Mouse (Mus musculus): ENCODE results near the gene Eif5a2. TPM values are rescaled to one million over a fixed set of nuclear protein-coding genes. Genes with fewer than 3 reads are reported as not detected.

Eif5a2 gene
- polyA plus RNA-seq, 1 experiment from 2014 or later, result 15.5 TPM

DNA sequence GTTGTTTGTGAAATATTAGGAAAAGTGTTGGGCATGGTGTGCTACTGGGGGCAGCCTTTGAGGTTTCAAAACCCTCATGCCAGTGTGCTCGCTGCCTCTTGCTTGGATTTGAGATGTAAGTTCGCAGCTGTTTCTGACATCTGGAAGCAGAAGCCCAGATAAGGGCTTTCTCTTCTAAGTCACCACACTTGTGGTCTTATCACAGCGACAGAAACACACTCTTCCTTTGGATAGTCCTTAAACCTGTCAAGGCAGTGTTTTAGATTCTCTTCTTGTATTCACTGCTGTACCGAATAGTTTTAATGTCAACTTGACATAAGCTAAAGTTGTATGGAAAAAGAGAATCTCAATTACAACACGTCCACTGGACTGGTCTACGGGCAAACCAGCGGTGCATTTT lies 5.7 kb upstream of the Eif5a2 start:
- H3K4me1 ChIP-seq, result no peaks in the 10 kb centered on the region
- no peak overlapping the region for H3K27ac ChIP-seq
- no peak for DNase-seq (ENCODE audit: extremely low spot score, low spot score)
- peaks cover 3% of the 10 kb centered on the region; the same call in 1 of the 2 replicates for H3K9me3 ChIP-seq
- H3K36me3 ChIP-seq (replicated peaks), result no peaks in the 10 kb centered on the region
- WGBS, result 92% methylated on average over 7 of the region's 7 CpGs
- no peak overlapping the region for H3K4me3 ChIP-seq
- H3K27me3 ChIP-seq (ENCODE audit: poor library complexity, severe bottlenecking), result peaks cover 12% of the 10 kb centered on the region

DNA sequence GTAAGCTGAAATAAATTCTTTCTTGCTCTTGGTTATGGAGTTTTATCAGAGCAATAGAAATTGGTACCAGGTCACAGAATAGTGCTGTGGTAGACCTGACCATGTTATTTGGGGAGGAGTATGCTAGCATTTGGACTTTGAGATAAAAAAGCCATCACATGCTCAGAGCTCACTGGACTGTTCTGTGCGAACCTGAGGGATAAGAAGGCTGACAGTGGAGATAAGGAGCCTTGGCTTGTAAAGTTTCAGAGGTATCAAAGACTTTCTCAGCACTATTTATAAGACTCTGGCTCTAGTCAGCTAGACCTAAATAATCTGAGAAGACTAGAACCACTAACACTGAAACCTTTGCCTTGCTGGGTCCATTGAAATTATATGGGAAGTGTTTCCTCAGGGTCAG lies 5.1 kb upstream of the Eif5a2 start:
- Histone ChIP-seq H3K27ac (no peak overlapping the region), H3K36me3 (replicated peaks) (no peaks in the 10 kb centered on the region), H3K27me3 (ENCODE audit: poor library complexity, severe bottlenecking) (peaks cover 17% of the 10 kb centered on the region), H3K4me3 (no peak overlapping the region), H3K4me1 (peaks cover 4% of the 10 kb centered on the region), H3K9me3 (peaks cover 8% of the 10 kb centered on the region; the same call in 1 of the 2 replicates)
- 93% methylated on average over 1 of the region's 1 CpGs for WGBS
- no peak for DNase-seq (ENCODE audit: extremely low spot score, low spot score)

DNA sequence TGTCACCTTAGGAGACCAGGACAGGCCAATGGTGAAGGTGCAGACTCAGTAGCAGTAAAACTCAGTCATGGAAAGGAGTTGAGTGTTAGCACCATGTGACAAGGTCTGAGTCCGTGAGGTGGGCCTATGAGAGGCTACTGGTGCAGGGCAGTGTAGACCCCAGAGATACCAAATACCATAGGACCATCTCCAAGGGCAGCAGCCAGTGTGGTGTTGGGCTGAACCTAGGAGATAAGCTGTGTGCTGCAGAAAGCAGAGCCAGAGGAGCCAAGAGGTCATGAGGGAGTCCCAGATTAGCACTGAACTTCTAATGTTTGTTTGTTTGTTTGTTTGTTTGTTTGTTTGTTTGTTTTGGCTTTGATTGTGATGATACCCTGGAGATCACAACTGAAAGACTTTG lies 4.6 kb upstream of the Eif5a2 start:
- Histone ChIP-seq H3K36me3 (replicated peaks) (no peaks in the 10 kb centered on the region), H3K9me3 (peaks cover 8% of the 10 kb centered on the region; the same call in 1 of the 2 replicates), H3K4me1 (peaks cover 9% of the 10 kb centered on the region), H3K27ac (no peak overlapping the region), H3K4me3 (no peak overlapping the region), H3K27me3 (ENCODE audit: poor library complexity, severe bottlenecking) (peaks cover 17% of the 10 kb centered on the region)
- DNase-seq (ENCODE audit: extremely low spot score, low spot score), result no peak
- WGBS, result 67% methylated on average over 1 of the region's 1 CpGs

DNA sequence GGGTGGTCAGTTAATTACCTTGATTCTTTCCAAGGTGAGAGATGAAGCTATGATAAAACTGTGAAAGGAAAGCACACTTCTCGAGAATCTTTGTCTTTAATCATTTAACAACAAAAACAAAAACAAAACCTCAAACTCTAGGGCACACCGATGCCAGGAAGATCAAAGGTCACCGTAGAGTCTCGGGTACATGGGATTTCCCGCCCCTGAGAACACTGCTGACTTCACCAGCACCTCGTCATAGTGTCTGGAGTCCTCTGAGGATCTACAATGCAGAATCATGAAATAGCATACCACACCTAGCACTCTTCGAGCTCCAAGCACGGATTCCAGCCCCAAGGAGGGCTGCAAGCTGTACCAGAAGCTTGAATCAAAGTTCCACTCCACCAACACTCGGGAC lies 565 bp upstream of the Eif5a2 start:
- Histone ChIP-seq H3K9me3 (peaks cover 8% of the 10 kb centered on the region; the same call in 1 of the 2 replicates), H3K4me3 (peak overlapping the region; percentile 83), H3K27ac (peak overlapping the region; percentile 83; the same call in 1 of the 2 replicates), H3K27me3 (ENCODE audit: poor library complexity, severe bottlenecking) (peaks cover 31% of the 10 kb centered on the region), H3K36me3 (replicated peaks) (0 out of 2 replicates have a peak, but pooled peaks cover 5% of the 10 kb centered on the region), H3K4me1 (peaks cover 16% of the 10 kb centered on the region)
- WGBS, result 73% methylated on average over 9 of the region's 9 CpGs
- no peak for DNase-seq (ENCODE audit: extremely low spot score, low spot score)

DNA sequence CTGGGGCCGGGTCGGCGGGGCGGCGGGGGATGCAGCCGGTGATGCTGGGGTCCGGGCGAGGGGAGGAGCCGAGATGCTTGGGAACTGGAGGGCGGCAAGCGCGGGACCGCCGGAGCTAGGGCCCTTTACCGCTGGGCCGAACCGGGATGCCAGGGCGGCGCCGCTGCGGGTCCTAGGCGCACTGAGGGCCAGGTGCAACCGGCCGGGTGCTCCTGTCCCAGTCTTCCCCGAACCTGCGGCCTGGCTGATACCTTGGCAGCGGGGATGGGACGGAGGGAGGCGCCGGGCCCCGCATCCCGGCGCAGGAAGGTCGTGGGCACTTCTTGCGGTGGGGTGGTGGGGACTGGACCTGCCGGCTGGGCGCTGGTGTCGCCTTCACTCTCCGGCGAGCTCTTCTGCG lies 346 bp downstream of the Eif5a2 start:
- no peak for DNase-seq (ENCODE audit: extremely low spot score, low spot score)
- peak overlapping the region; percentile 83 for H3K4me3 ChIP-seq
- H3K4me1 ChIP-seq, result peaks cover 16% of the 10 kb centered on the region
- 0 out of 2 replicates have a peak, but pooled peaks cover 5% of the 10 kb centered on the region for H3K36me3 ChIP-seq (replicated peaks)
- WGBS, result under 1% methylated on average over 41 of the region's 41 CpGs
- peak overlapping the region; percentile 83 for H3K27ac ChIP-seq
- H3K27me3 ChIP-seq (ENCODE audit: poor library complexity, severe bottlenecking), result peaks cover 31% of the 10 kb centered on the region
- H3K9me3 ChIP-seq, result peaks cover 8% of the 10 kb centered on the region; the same call in 1 of the 2 replicates

DNA sequence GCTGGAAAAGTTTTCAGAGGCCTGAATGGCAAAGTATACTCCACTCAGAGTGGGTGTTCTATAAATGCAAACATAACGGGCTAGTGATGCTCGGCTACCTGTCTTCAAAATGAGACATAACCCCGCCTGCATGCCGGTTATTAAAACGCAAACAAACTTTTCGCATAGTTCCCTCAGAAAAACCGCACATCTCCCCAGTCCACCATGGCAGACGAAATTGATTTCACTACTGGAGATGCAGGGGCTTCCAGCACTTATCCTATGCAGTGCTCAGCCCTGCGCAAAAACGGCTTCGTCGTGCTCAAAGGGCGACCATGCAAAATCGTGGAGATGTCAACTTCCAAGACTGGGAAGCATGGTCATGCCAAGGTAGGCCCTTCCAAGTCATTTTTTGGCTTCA lies 772 bp downstream of the Eif5a2 start:
- WGBS, result 21% methylated on average over 14 of the region's 14 CpGs
- H3K36me3 ChIP-seq (replicated peaks), result 0 out of 2 replicates have a peak, but pooled peaks cover 5% of the 10 kb centered on the region
- H3K4me1 ChIP-seq, result peaks cover 16% of the 10 kb centered on the region
- H3K27ac ChIP-seq, result peak overlapping the region; percentile 83
- H3K27me3 ChIP-seq (ENCODE audit: poor library complexity, severe bottlenecking), result peaks cover 31% of the 10 kb centered on the region
- peak overlapping the region; percentile 83 for H3K4me3 ChIP-seq
- DNase-seq (ENCODE audit: extremely low spot score, low spot score), result no peak
- H3K9me3 ChIP-seq, result peaks cover 8% of the 10 kb centered on the region; the same call in 1 of the 2 replicates

DNA sequence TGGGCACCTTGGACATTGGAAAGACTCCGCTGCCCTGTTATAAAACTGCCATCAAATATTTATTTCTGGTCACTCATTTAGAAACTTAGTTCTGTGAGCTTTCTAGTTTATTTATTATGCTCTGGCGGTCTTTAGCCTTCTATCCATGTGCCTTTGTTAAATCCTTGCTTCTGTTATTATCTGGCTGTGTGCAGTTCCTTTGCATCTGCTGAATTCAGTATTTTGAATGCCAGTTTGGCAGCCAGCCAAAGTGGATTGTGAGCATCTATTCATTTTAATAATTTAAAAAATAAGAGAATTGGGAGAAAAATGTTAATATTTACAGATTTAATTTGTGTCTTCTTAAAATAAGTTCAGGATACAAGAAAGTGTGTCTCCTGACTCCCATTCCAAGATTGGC lies 3.1 kb downstream of the Eif5a2 start:
- H3K27ac ChIP-seq, result no peak overlapping the region
- no peak overlapping the region for H3K4me3 ChIP-seq
- 0 out of 2 replicates have a peak, but pooled peaks cover 5% of the 10 kb centered on the region for H3K36me3 ChIP-seq (replicated peaks)
- H3K9me3 ChIP-seq, result peaks cover 8% of the 10 kb centered on the region; the same call in 1 of the 2 replicates
- WGBS, result 94% methylated on average over 2 of the region's 2 CpGs
- no peak for DNase-seq (ENCODE audit: extremely low spot score, low spot score)
- peaks cover 30% of the 10 kb centered on the region for H3K27me3 ChIP-seq (ENCODE audit: poor library complexity, severe bottlenecking)
- H3K4me1 ChIP-seq, result peaks cover 16% of the 10 kb centered on the region

DNA sequence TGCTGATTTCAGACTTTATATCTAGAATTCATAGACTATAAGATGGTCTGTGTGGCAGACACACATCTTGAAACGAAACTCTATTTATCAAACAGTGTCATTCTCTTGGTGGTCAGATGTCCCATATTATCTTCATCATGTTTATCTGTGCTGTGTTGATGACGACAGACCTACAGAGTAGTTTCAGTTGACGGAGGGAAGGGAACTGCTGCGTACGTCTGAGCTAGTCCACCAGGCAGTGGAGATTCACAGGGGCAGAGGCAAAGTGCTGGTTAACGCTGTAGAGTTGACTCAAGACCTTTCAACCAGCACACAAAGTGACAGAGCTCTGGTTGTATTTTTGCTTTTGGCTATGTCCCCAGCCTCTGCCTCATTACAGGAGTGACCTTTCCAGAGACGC lies 13.8 kb downstream of the Eif5a2 start:
- no peaks in the 10 kb centered on the region for H3K9me3 ChIP-seq
- no peaks in the 10 kb centered on the region for H3K36me3 ChIP-seq (replicated peaks)
- no peaks in the 10 kb centered on the region for H3K4me1 ChIP-seq
- no peak overlapping the region for H3K4me3 ChIP-seq
- 90% methylated on average over 7 of the region's 7 CpGs for WGBS
- DNase-seq (ENCODE audit: extremely low spot score, low spot score), result no peak
- H3K27ac ChIP-seq, result no peak overlapping the region
- H3K27me3 ChIP-seq (ENCODE audit: poor library complexity, severe bottlenecking), result no peaks in the 10 kb centered on the region

DNA sequence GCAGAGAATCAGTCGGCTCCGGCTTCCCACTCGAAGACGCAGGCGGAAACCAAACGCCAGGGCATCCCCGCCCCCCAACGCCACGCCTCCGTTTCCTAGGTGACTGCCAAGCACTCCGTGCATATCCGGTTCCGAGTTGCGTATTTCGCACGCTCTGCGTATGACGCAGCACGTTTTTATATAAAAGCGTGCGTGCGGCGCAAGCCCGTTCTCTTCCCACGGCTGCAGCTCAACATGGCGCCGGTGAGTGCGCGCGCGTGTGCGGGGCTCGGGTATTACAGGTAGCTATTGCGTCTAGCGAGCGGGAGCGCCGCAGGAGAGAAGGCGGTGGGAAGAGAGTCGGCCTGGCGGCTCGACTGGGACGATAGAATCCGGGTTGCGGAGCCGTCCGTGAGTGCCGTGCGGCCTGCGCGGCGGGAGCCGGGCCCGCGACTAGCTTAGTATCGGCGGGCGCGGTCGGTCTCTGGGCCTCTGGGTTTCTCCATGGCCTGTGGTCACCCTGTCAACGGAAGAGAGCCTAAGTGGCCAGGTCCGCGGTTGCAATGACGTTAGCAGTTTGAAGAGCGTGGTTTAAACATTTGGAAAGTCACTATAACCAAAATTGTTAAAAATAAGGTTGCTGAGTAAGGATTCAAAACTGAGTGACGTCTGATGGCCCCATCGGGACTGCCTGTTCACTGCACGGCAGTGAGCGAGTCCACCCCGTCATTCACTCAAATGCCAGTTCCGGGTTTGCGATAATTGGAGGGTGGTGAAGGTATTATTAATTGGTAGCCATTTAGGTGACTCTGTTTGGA lies 24.4 kb downstream of the Eif5a2 start, which contains the start of gene Rpl22l1:
Rpl22l1 (plus strand) TSS at position 136 of the 797 bp plus-strand sequence.
- Histone ChIP-seq H3K36me3 (replicated peaks) (peaks cover 31% of the 10 kb centered on the region), H3K27ac (peak within 1 kb of the TSS; percentile 97), H3K9me3 (no peaks in the 10 kb centered on the region), H3K27me3 (ENCODE audit: poor library complexity, severe bottlenecking) (no peaks in the 10 kb centered on the region), H3K4me3 (peak within 1 kb of the TSS; percentile 86), H3K4me1 (peaks cover 15% of the 10 kb centered on the region)
- WGBS, result under 1% methylated on average over 72 of the region's 72 CpGs
- peak; percentile 98 for DNase-seq (ENCODE audit: extremely low spot score, low spot score)

DNA sequence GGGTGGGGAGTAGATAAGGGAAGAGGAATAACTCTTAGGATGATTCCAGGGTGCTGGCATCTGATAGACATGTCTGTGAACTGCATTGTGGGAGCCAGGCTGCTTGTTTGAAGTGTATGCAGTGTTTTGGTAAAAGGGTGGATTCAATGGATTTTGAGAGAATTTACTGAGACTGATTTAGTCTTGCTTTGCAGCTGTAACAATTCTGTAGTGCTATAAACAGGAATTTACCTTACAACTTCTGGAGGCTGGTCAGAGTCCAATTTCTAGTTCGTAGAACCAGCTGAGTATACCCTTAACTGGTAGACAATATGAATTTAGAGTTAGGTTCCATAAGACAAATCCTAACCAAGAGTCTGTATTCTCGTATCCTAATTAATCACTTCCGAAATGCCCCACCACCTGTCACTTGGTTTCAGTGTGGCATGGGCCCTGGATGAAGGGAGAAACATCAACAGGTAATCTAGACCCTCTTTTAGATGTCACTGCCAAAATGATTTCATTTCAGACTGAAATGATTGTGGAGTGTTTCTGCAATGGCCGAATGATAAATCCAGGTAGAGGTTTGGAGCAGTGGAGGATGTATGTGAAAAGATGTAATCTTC lies 27.1 kb downstream of the Eif5a2 start:
- Histone ChIP-seq H3K27ac (no peak overlapping the region), H3K4me1 (peaks cover 15% of the 10 kb centered on the region), H3K27me3 (ENCODE audit: poor library complexity, severe bottlenecking) (no peaks in the 10 kb centered on the region), H3K36me3 (replicated peaks) (peaks cover 31% of the 10 kb centered on the region), H3K4me3 (no peak overlapping the region), H3K9me3 (no peaks in the 10 kb centered on the region)
- 89% methylated on average over 4 of the region's 4 CpGs for WGBS
- DNase-seq (ENCODE audit: extremely low spot score, low spot score), result no peak

DNA sequence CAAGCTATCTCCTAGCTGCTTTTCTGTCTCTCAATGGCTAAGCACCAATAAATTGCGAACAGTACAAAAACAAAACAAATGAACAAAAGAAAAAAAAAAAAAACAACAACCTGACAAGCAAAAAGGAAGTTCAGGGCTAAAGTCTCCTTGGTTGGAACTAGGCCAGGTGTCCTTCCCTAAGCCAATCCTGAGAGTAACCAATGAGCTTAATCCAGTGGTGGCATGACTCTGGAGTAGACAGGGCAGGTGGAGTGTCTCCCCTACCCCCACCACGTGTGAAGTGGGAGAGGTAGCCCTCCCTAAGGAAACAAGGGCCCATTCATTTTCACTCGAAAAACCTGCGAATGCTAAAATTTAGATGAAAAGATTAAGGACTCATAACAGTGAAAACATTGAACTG lies 30.4 kb downstream of the Eif5a2 start:
- H3K4me1 ChIP-seq, result peaks cover 4% of the 10 kb centered on the region
- DNase-seq (ENCODE audit: extremely low spot score, low spot score), result no peak
- 83% methylated on average over 4 of the region's 4 CpGs for WGBS
- H3K27me3 ChIP-seq (ENCODE audit: poor library complexity, severe bottlenecking), result no peaks in the 10 kb centered on the region
- no peaks in the 10 kb centered on the region for H3K9me3 ChIP-seq
- H3K36me3 ChIP-seq (replicated peaks), result peaks cover 29% of the 10 kb centered on the region
- no peak overlapping the region for H3K27ac ChIP-seq
- no peak overlapping the region for H3K4me3 ChIP-seq

DNA sequence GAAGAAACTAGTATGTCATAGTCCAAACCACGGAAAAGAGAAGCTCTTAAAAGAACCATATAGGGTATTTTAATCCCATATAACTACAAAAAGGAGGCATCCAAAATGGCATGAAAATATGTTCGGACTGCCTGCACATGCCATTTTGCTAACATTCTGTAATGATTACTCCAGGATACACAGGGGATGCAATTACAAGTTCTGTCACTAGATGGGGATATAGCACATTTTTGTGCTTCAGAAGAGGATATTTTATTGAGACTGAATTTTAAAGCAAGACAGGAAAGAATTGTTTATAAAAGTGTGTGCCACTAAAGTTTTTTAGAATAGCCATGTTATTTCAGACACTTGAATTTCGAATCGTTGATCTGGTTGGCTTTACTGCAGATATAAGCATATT lies 33.3 kb downstream of the Eif5a2 start:
- no peak for DNase-seq (ENCODE audit: extremely low spot score, low spot score)
- Histone ChIP-seq H3K9me3 (no peaks in the 10 kb centered on the region), H3K36me3 (replicated peaks) (0 out of 2 replicates have a peak, but pooled peaks cover under 1% of the 10 kb centered on the region), H3K4me3 (no peak overlapping the region), H3K27me3 (ENCODE audit: poor library complexity, severe bottlenecking) (no peaks in the 10 kb centered on the region), H3K27ac (no peak overlapping the region), H3K4me1 (no peaks in the 10 kb centered on the region)
- 17% methylated on average over 4 of the region's 4 CpGs for WGBS

DNA sequence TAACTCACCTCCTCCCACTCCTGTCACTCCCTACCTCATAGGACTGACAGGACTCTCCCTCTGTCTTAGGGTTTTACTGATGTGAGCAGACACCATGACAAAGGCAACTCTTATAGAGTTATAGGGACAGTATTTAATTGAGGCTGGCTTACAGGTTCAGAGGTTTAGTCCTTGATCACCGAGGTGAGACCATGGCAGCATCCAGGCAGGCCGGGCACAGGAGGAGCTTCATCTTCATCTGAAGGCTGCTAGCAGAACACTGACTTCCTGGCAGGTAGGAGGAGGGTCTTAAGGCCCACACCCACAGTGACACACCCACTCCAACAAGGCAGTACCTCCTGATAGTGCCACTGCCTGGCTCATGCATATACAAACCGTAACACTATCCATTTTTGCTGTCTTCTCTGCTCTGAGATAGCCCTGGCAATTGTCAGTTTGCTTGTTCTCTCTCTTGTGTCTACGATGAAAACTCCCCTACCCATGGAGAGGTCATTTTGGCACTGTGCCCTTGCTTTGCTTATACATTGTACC lies 35.0 kb downstream of the Eif5a2 start:
- no peaks in the 10 kb centered on the region for H3K9me3 ChIP-seq

More for the DNA sequence above, 35.0 kb downstream of the Eif5a2 start:
- H3K27ac ChIP-seq, result no peak overlapping the region
- no peaks in the 10 kb centered on the region for H3K27me3 ChIP-seq (ENCODE audit: poor library complexity, severe bottlenecking)
- no peak for DNase-seq (ENCODE audit: extremely low spot score, low spot score)
- H3K4me3 ChIP-seq, result no peak overlapping the region
- H3K36me3 ChIP-seq (replicated peaks), result no peaks in the 10 kb centered on the region
- H3K4me1 ChIP-seq, result no peaks in the 10 kb centered on the region
- 80% methylated on average over 4 of the region's 4 CpGs for WGBS
